In the genomic region with DNA sequence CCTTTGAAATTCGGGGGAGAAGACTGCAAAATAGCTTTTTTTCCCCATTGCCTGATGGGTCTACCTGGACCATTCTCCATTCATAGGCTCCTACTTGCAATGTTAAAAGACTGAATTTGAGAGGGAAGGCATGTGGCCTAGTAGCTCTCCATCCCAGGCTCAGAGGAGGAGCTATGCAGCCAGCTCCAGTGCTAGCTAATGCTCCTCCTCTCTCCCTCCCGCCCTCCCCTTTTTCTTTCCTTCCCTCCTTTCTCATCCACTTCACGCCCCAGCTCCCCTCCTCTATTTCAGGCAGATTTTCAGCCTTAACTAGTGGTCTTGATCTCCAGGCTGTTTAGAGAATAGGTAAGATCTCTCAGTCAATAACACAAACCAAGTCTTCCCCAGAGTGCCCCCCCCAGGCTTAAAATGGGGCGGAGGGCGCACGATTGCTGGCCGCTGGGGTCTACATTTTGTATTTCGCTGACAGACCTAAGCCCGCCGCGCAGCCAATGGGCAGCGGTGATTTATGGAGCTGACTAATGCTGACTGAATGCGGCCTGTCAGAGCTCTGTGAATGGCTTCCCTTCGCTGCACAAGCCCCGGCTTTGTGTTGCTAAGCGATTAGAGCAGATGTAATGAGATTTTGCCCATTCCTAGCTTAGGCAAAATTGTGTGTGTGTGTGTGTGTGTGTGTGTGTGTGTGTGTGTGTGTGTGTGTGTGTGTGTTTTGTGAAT, we compare ENCODE assay signal across 9 mouse cellular contexts. TPM values are rescaled to one million over a fixed set of nuclear protein-coding genes. Genes with fewer than 3 reads are reported as not detected.
DNase-seq lines count a peak whose midpoint lies in the region; ATAC-seq and TF ChIP-seq lines count a peak whose summit lies in the region.
"Had no signal": no experiment of that assay in that cellular context is flagged by ENCODE, and none has a peak within 500 bp of the region (broad histone marks: within the 10 kb centered on the region; RNA-seq: fewer than 3 reads in every experiment).

No protein-coding gene starts in this region.

- H3K36me3 ChIP-seq in stomach, embryonic 14.5 days (ENCODE audit: control insufficient read depth, insufficient read depth, low read length), result no peaks in the 10 kb centered on the region
- no peaks in the 10 kb centered on the region for H3K36me3 ChIP-seq in stomach, postnatal 0 days (ENCODE audit: control insufficient read depth, insufficient read depth, low read length)
- H3K36me3 ChIP-seq in thymus, adult 2 months (ENCODE audit: control insufficient read depth, insufficient read depth, low read length), result no peaks in the 10 kb centered on the region
- H3K36me3 ChIP-seq: liver, embryonic 13.5 days had no signal

- no peak overlapping the region for H3K27ac ChIP-seq in stomach, embryonic 14.5 days (ENCODE audit: low read length)
- H3K27ac ChIP-seq in stomach, postnatal 0 days (replicated peaks), result no peak overlapping the region
- no peak overlapping the region for H3K27ac ChIP-seq in thymus, adult 2 months (ENCODE audit: control insufficient read depth, insufficient read depth, low read length)
- H3K27ac ChIP-seq: liver, embryonic 13.5 days had no signal

- DNase-seq in adrenal gland, adult (ENCODE audit: inconsistent age in 2 of 2, low spot score in 1 of 2), result peak; percentile 50 to 81
- no peak for DNase-seq in adrenal gland, postnatal 4 days (ENCODE audit: low spot score in 2 of 2)
- no peak for DNase-seq in stomach, postnatal 0 days (ENCODE audit: low spot score)
- peak; percentile 62 for DNase-seq in layer of hippocampus, adult 9-11 months
- DNase-seq in retina, embryonic 14.5 days (ENCODE audit: low spot score), result peak; percentile 88
- no peak for DNase-seq in thymus, adult 2 months
- no peak for DNase-seq in ovary, postnatal 36 days (ENCODE audit: low spot score)
- DNase-seq: liver, embryonic 13.5 days had no signal

- H3K27me3 ChIP-seq in stomach, embryonic 14.5 days (ENCODE audit: control insufficient read depth, insufficient read depth, low read length), result peaks cover 65% of the 10 kb centered on the region
- H3K27me3 ChIP-seq in stomach, postnatal 0 days (ENCODE audit: control insufficient read depth, insufficient read depth, low read length), result peaks cover 30% of the 10 kb centered on the region; the same call in 1 of the 2 replicates
- no peaks in the 10 kb centered on the region; the same call in 1 of the 2 replicates for H3K27me3 ChIP-seq in thymus, adult 2 months (ENCODE audit: control insufficient read depth, insufficient read depth, low read length)

- TF ChIP-seq POLR2A in thymus, adult 2 months (IDR thresholded peaks at IDR 0.05; ENCODE audit: control insufficient read depth, extremely low read depth, insufficient read depth, low read length, poor library complexity), result no peak

- no peak for TF ChIP-seq CTCF in stomach, postnatal 0 days (IDR thresholded peaks at IDR 0.05; ENCODE audit: low read depth)
- no peak for TF ChIP-seq CTCF in thymus, adult 2 months (IDR thresholded peaks at IDR 0.05; ENCODE audit: borderline replicate concordance, control insufficient read depth, extremely low read depth, insufficient read depth, low read length, poor library complexity)

- peak; percentile 51; the same call in 1 of the 2 replicates for ATAC-seq in stomach, embryonic 14.5 days (ENCODE audit: insufficient number of reproducible peaks, insufficient read depth, low FRiP score, low read depth)
- no peak for ATAC-seq in stomach, postnatal 0 days (ENCODE audit: low FRiP score, low TSS enrichment)

- no peak overlapping the region for H3K9ac ChIP-seq in stomach, embryonic 14.5 days (replicated peaks; ENCODE audit: low read depth, low read length)
- no peak overlapping the region for H3K9ac ChIP-seq in stomach, postnatal 0 days (ENCODE audit: low read length)
- H3K9ac ChIP-seq: liver, embryonic 13.5 days had no signal

- H3K4me1 ChIP-seq in stomach, embryonic 14.5 days (ENCODE audit: control insufficient read depth, insufficient read depth, low read length), result peaks cover under 1% of the 10 kb centered on the region; the same call in 1 of the 2 replicates
- no peaks in the 10 kb centered on the region for H3K4me1 ChIP-seq in stomach, postnatal 0 days (replicated peaks; ENCODE audit: control insufficient read depth, insufficient read depth)
- no peaks in the 10 kb centered on the region for H3K4me1 ChIP-seq in thymus, adult 2 months (replicated peaks; ENCODE audit: control insufficient read depth, insufficient read depth, low read length)

- H3K9me3 ChIP-seq in stomach, embryonic 14.5 days (ENCODE audit: control insufficient read depth, low read depth, low read length), result no peaks in the 10 kb centered on the region
- H3K9me3 ChIP-seq in stomach, postnatal 0 days (ENCODE audit: control insufficient read depth, low read length), result no peaks in the 10 kb centered on the region
- H3K9me3 ChIP-seq: liver, embryonic 13.5 days had no signal

- TF ChIP-seq EP300 in stomach, postnatal 0 days (optimal IDR thresholded peaks at IDR 0.05), result no peak

- under 1% methylated on average over 16 of the region's 16 CpGs for WGBS in stomach, embryonic 14.5 days
- WGBS in stomach, postnatal 0 days, result 3% methylated on average over 15 of the region's 16 CpGs
- WGBS in thymus, adult 2 months, result 6% methylated on average over 16 of the region's 16 CpGs

- no peak overlapping the region for H3K4me2 ChIP-seq in stomach, embryonic 14.5 days (replicated peaks; ENCODE audit: low read depth, low read length)
- H3K4me2 ChIP-seq in stomach, postnatal 0 days (replicated peaks; ENCODE audit: low read depth), result no peak overlapping the region
- H3K4me2 ChIP-seq: liver, embryonic 13.5 days had no signal

- no peak overlapping the region for H3K4me3 ChIP-seq in stomach, embryonic 14.5 days (ENCODE audit: low read depth, low read length)
- no peak overlapping the region for H3K4me3 ChIP-seq in stomach, postnatal 0 days (ENCODE audit: low read depth, low read length)
- no peak overlapping the region for H3K4me3 ChIP-seq in thymus, adult 2 months (ENCODE audit: control insufficient read depth, insufficient read depth, low read length)
- H3K4me3 ChIP-seq: liver, embryonic 13.5 days had no signal

RNA-seq across cellular contexts. Expression of a gene that starts 4.9 kb away (rescaled TPM):
- 1 to 10 TPM; 4.2 to 4.4 TPM for total RNA-seq in adrenal gland, postnatal 4 days (2021)
- polyA plus RNA-seq in stomach, embryonic 14.5 days (2014; fragmentation: Nextera tagmentation; extraction: Ambion mirVana), result 15.6 and 18.1 TPM in 2 replicates
- 1.5 and 2.4 TPM in 2 replicates for polyA plus RNA-seq in stomach, postnatal 0 days (2015; fragmentation: Nextera tagmentation; extraction: Ambion mirVana)
- 25.9 and 26.4 TPM in 2 replicates for polyA plus RNA-seq in thymus, adult 2 months (2012; rRNA removed)
- polyA plus RNA-seq: liver, embryonic 13.5 days had no signal

RNA-seq across cellular contexts. Expression of a gene that starts 33.0 kb away (rescaled TPM):
- 10 to 100 TPM; 16.3 to 20.3 TPM for total RNA-seq in adrenal gland, postnatal 4 days (2021)
- polyA plus RNA-seq in stomach, embryonic 14.5 days (2014; fragmentation: Nextera tagmentation; extraction: Ambion mirVana), result 0.68 and 0.88 TPM in 2 replicates
- 0.17 and 0.36 TPM in 2 replicates for polyA plus RNA-seq in stomach, postnatal 0 days (2015; fragmentation: Nextera tagmentation; extraction: Ambion mirVana)
- 0.36 and 0.87 TPM in 2 replicates for polyA plus RNA-seq in thymus, adult 2 months (2012; rRNA removed)

Comparison
In these comparisons a context has a peak if more than half of its experiments do, and no peak if none do; other contexts are left out.
1. DNase-seq: peak in adrenal gland, adult (2 of 2), layer of hippocampus, adult 9-11 months (single experiment) and retina, embryonic 14.5 days (single experiment); none in adrenal gland, postnatal 4 days (0 of 2), stomach, postnatal 0 days (single experiment), thymus, adult 2 months (single experiment) and ovary, postnatal 36 days (single experiment).